Mouse (Mus musculus) limb, embryonic 10.5 days (tissue): ENCODE measurements around the gene Lrrc74a. TPM values are rescaled to one million over a fixed set of nuclear protein-coding genes. Genes with fewer than 3 reads are reported as not detected.

Source experiments
- DNase-seq: peaks from one replicate; pipeline ENCODE4 v3.0.0-alpha.2; 2017; ENCODE audit warnings: low spot score
- H3K27ac ChIP-seq: fragments of 300-500 bp; sonication (generic); 2 replicates; pipeline ENCODE4 v1.5.1; 2016; ENCODE audit warnings: mild to moderate bottlenecking
- H3K27me3 ChIP-seq: fragments of 300-500 bp; sonication (generic); 2 replicates; pipeline ENCODE4 v1.6.1; 2016; ENCODE audit warnings: low read depth, mild to moderate bottlenecking; ENCODE audit not compliant: poor library complexity, severe bottlenecking
- H3K36me3 ChIP-seq: fragments of 300-500 bp; sonication (generic); 2 replicates; pipeline ENCODE4 v1.6.1; 2016; ENCODE audit warnings: mild to moderate bottlenecking, moderate library complexity
- H3K4me1 ChIP-seq: fragments of 300-500 bp; sonication (generic); 2 replicates; pipeline ENCODE4 v1.6.1; 2016
- H3K4me3 ChIP-seq: fragments of 300-500 bp; sonication (generic); 2 replicates; pipeline ENCODE4 v1.5.1; 2016; ENCODE audit warnings: mild to moderate bottlenecking, moderate library complexity
- H3K9me3 ChIP-seq: fragments of 300-500 bp; sonication (generic); replicated peaks from 2 replicates; pipeline ENCODE4 v1.6.1; 2016; ENCODE audit warnings: mild to moderate bottlenecking
- WGBS: fragments of 180-500 bp; shearing (Covaris S2); methylation state at CpG from one replicate; pipeline ENCODE4 v1.1.7; 2016; 5-methylcytosine and 5-hydroxymethylcytosine counted together
- polyA plus RNA-seq: library from polyadenylated mRNA; unstranded; fragments of >200 nt; fragmentation: Nextera tagmentation; extraction: Ambion mirVana; gene quantifications from 2 replicates; pipeline ENCODE4 v1.2.1, GENCODE M21; 2016

Lrrc74a gene
- not detected in 2 replicates for polyA plus RNA-seq

DNA sequence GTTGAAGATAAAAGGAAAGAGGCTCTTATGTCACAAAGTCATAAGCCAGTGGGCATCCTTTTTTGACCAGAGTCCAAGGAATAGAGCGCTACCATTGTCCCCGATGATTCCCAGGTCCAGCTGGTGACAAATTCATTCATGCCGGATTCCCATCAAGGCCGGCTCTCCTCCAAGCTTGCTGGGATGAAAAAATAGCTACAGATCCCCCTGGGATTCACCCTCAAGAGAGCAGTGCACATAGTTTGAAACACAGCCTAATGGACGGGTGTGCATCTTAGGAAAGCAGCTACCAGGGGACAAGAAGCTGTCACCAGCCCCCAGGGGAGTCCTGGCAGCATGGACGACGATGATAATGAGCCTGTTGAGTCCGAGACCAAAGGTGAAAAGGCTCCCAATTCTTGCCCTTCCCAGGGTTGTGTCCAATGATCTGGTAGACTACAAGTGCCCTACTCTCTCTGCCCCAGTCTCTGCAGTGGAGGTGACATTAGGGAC lies at the start of gene Lrrc74a:
Lrrc74a (plus strand) TSS at position 51 of the 492 bp plus-strand sequence.
- Histone ChIP-seq H3K36me3 (no peaks in the 10 kb centered on the region), H3K27ac (no peak within 1 kb of the TSS), H3K9me3 (no peaks in the 10 kb centered on the region), H3K4me3 (no peak within 1 kb of the TSS), H3K27me3 (no peaks in the 10 kb centered on the region), H3K4me1 (no peaks in the 10 kb centered on the region)
- DNase-seq: no peak
- WGBS: 84% methylated on average over 8 of the region's 8 CpGs

DNA sequence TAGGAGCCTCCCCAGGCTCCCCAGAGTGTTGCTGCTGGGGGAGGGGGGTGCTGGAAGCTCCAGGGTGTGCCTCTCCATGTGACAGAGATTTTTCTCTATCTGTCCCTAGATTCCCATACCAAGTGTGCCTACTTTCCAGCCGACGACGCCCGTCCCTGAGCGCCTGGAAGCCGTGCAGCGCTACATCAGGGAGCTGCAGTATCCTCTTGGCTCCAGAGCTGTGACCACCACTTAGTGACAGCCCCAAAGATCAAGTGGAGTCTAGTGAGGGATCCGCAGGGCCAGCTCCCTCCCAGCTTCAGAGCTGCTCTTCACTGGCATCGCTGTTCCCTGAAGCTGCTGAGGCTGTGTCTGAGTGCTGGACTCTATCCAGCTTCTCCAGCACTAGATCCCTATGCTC lies 48.9 kb upstream of the Lrrc74a start:
- no peaks in the 10 kb centered on the region for H3K9me3 ChIP-seq
- DNase-seq: no peak
- H3K4me3 ChIP-seq: no peak overlapping the region
- peaks cover 12% of the 10 kb centered on the region for H3K4me1 ChIP-seq
- WGBS: 87% methylated on average over 9 of the region's 9 CpGs
- peaks cover 2% of the 10 kb centered on the region; the same call in 1 of the 2 replicates for H3K27me3 ChIP-seq
- H3K27ac ChIP-seq: no peak overlapping the region
- H3K36me3 ChIP-seq: peaks cover 35% of the 10 kb centered on the region

GRCm38 (mm10) chr12:86686551-86687330 lies 47.4 kb upstream of the Lrrc74a start:
- H3K27me3 ChIP-seq: no peaks in the 10 kb centered on the region
- 59% methylated on average over 13 of the region's 13 CpGs for WGBS
- peaks cover 35% of the 10 kb centered on the region for H3K36me3 ChIP-seq
- DNase-seq: no peak
- H3K4me1 ChIP-seq: 0 out of 2 replicates have a peak, but pooled peaks cover 5% of the 10 kb centered on the region
- no peak overlapping the region for H3K27ac ChIP-seq
- H3K9me3 ChIP-seq: no peaks in the 10 kb centered on the region
- no peak overlapping the region for H3K4me3 ChIP-seq

GRCm38 (mm10) chr12:86687445-86687955 lies 46.7 kb upstream of the Lrrc74a start:
- H3K9me3 ChIP-seq: no peaks in the 10 kb centered on the region
- H3K27ac ChIP-seq: no peak overlapping the region
- H3K27me3 ChIP-seq: no peaks in the 10 kb centered on the region
- DNase-seq: no peak
- peaks cover 35% of the 10 kb centered on the region for H3K36me3 ChIP-seq
- H3K4me3 ChIP-seq: no peak overlapping the region
- H3K4me1 ChIP-seq: 0 out of 2 replicates have a peak, but pooled peaks cover 5% of the 10 kb centered on the region
- 79% methylated on average over 4 of the region's 4 CpGs for WGBS

DNA sequence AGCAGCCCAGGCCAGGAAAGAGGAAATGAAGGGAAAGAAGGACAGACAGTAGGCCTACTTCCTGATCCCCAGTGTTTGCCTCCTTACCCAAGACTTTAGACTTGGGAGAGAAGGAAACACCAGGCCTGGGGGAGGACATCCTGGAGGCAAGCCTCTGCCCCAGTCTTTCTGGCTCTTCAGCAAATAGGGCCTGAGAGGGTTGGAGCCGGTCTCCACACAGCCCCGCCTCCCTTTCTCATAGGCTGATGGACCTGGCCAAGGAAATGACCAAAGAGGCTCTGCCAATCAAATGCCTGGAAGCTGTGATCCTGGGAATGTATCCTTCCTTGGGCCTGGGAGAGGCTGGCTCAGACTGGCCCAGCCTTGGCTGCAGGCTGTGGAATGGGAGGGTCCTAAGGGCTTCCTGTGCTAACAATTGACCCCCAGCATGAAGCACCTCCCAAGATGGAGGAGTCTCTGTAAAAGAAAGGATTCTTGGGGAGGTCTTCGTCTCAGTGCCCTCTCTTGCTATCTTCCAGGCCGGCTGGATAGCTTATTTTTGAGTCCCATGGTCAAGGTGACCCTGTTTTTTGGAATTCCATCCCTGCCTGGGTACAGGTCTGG lies 46.1 kb upstream of the Lrrc74a start:
- no peaks in the 10 kb centered on the region for H3K27me3 ChIP-seq
- WGBS: 80% methylated on average over 4 of the region's 4 CpGs
- 0 out of 2 replicates have a peak overlapping the region, but pooled peaks have one; percentile 15 for H3K27ac ChIP-seq
- no peaks in the 10 kb centered on the region for H3K9me3 ChIP-seq
- no peak overlapping the region for H3K4me3 ChIP-seq
- peaks cover 35% of the 10 kb centered on the region for H3K36me3 ChIP-seq
- DNase-seq: no peak
- 0 out of 2 replicates have a peak, but pooled peaks cover 5% of the 10 kb centered on the region for H3K4me1 ChIP-seq

- Histone ChIP-seq H3K9me3 (no peaks in the 10 kb centered on the region), H3K27me3 (no peaks in the 10 kb centered on the region), H3K36me3 (peaks cover 35% of the 10 kb centered on the region), H3K27ac (peak overlapping the region; percentile 15; the same call in 1 of the 2 replicates), H3K4me1 (0 out of 2 replicates have a peak, but pooled peaks cover 5% of the 10 kb centered on the region), H3K4me3 (no peak overlapping the region)
- no peak for DNase-seq
- WGBS: 97% methylated on average over 27 of the region's 27 CpGs
These were observed 45.3 kb upstream of the Lrrc74a start for GRCm38 (mm10) chr12:86688917-86689316.

DNA sequence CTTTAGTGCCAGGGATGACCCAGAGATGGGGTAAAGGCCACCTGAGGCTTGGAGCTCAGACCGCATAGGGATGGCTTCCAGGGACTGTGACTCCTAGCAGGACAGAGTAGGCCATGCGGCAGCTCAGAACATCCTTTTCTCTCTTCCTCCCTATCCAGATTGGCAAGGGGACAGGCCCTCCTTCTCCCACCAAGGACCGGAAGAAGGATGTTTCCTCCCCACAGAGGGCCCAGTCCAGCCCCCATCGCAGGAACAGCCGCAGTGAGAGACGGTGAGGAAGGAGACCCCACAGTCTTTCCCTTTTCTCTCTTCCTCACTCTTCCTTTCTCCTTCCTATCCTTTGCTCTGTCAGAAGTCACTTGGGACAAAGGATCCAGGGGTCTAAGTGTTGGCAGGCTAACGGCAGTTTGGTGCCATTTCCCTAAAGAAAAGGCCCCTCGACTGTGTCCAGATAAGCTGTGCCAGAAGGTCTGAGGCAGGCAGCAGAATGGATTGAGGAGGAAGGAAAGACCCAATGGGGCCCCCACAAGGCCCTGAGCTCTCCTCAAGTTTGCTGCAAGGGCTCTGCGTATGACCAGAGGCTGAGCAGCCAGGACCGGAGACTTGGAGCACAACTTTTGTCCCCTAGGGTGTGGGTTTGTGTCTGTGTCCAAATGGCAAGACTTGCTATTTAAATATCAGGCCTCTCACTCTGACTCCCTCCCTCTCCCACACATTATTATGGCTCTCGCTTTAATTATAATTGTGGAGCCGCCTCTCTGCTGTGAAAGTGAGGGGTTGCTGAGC lies 43.3 kb upstream of the Lrrc74a start:
- Histone ChIP-seq H3K27me3 (no peaks in the 10 kb centered on the region), H3K4me3 (no peak overlapping the region), H3K9me3 (no peaks in the 10 kb centered on the region), H3K36me3 (peaks cover 29% of the 10 kb centered on the region), H3K4me1 (no peaks in the 10 kb centered on the region), H3K27ac (0 out of 2 replicates have a peak overlapping the region, but pooled peaks have one; percentile 23)
- no peak for DNase-seq
- WGBS: 79% methylated on average over 12 of the region's 12 CpGs

- H3K4me1 ChIP-seq: no peaks in the 10 kb centered on the region
These were observed 41.5 kb upstream of the Lrrc74a start for GRCm38 (mm10) chr12:86692471-86693356.

DNA sequence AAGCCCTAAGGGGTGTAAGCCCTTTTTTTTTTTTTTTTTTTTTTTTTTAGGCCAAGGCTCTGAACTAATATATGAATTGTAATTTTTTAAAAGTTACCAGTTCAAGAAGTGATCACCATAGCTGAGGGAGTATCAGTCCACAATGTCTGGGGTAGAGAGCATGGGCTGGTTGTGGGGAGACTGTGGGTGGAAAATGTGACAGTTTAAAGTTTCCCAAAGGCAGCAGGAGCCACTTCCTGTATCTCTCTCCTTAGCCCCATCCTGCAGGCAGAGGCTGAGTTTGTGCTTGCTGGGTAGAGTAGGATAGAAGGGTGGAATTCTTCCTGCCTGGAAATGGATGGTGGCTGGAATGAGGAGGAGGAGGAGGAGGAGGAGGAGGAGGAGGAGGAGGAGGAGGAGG lies 40.8 kb upstream of the Lrrc74a start:
- no peaks in the 10 kb centered on the region for H3K9me3 ChIP-seq
- H3K36me3 ChIP-seq: peaks cover 14% of the 10 kb centered on the region
- no peak overlapping the region for H3K4me3 ChIP-seq
- no peaks in the 10 kb centered on the region for H3K4me1 ChIP-seq
- DNase-seq: no peak
- H3K27ac ChIP-seq: no peak overlapping the region
- no peaks in the 10 kb centered on the region for H3K27me3 ChIP-seq

More at GRCm38 (mm10) chr12:86692471-86693356, 41.5 kb upstream of the Lrrc74a start:
- Histone ChIP-seq H3K27me3 (no peaks in the 10 kb centered on the region), H3K4me3 (no peak overlapping the region), H3K36me3 (peaks cover 17% of the 10 kb centered on the region), H3K9me3 (no peaks in the 10 kb centered on the region), H3K27ac (no peak overlapping the region)
- 64% methylated on average over 5 of the region's 5 CpGs for WGBS
- no peak for DNase-seq

- no peak for DNase-seq
These were observed 39.7 kb upstream of the Lrrc74a start for GRCm38 (mm10) chr12:86694441-86694840.

GRCm38 (mm10) chr12:86697996-86698395 lies 36.2 kb upstream of the Lrrc74a start:
- H3K4me1 ChIP-seq: peaks cover 26% of the 10 kb centered on the region
- H3K27ac ChIP-seq: no peak overlapping the region
- no peak for DNase-seq
- no peaks in the 10 kb centered on the region for H3K9me3 ChIP-seq
- H3K27me3 ChIP-seq: no peaks in the 10 kb centered on the region
- 88% methylated on average over 2 of the region's 2 CpGs for WGBS
- H3K4me3 ChIP-seq: no peak overlapping the region
- H3K36me3 ChIP-seq: no peaks in the 10 kb centered on the region

More at GRCm38 (mm10) chr12:86694441-86694840, 39.7 kb upstream of the Lrrc74a start:
- no peaks in the 10 kb centered on the region for H3K27me3 ChIP-seq
- H3K36me3 ChIP-seq: peaks cover 6% of the 10 kb centered on the region; the same call in 1 of the 2 replicates
- WGBS: 89% methylated on average over 1 of the region's 1 CpGs
- no peaks in the 10 kb centered on the region for H3K9me3 ChIP-seq
- no peaks in the 10 kb centered on the region for H3K4me1 ChIP-seq
- no peak overlapping the region for H3K27ac ChIP-seq
- H3K4me3 ChIP-seq: no peak overlapping the region
